Mouse (Mus musculus) embryonic facial prominence, embryonic 13.5 days (tissue): Measurements from ENCODE around the gene Spef1. TPM values are rescaled to one million over a fixed set of nuclear protein-coding genes. Genes with fewer than 3 reads are reported as not detected.

Experiments
- ATAC-seq: fragments of 200-750 bp; cut with Nextera tagmentation; 2 replicates; pipeline ENCODE4 v1.8.0; 2017; ENCODE audit warnings: low read depth; ENCODE audit not compliant: insufficient number of reproducible peaks, insufficient read depth, low FRiP score, low TSS enrichment
- H3K27ac ChIP-seq: fragments of 300-500 bp; sonication (generic); 2 replicates; pipeline ENCODE4 v1.5.1; 2015; ENCODE audit warnings: moderate library complexity, mild to moderate bottlenecking, inconsistent platforms
- H3K27me3 ChIP-seq: fragments of 300-500 bp; sonication (generic); 2 replicates; pipeline ENCODE4 v1.6.1; 2015; ENCODE audit warnings: mild to moderate bottlenecking, inconsistent platforms
- H3K36me3 ChIP-seq: fragments of 300-500 bp; sonication (generic); 2 replicates; pipeline ENCODE4 v1.6.1; 2015; ENCODE audit warnings: mild to moderate bottlenecking, inconsistent platforms
- H3K4me1 ChIP-seq: fragments of 300-500 bp; sonication (generic); 2 replicates; pipeline ENCODE4 v1.6.1; 2015; ENCODE audit warnings: inconsistent platforms
- H3K4me2 ChIP-seq: fragments of 300-500 bp; sonication (generic); 2 replicates; pipeline ENCODE4 v1.6.1; 2015; ENCODE audit warnings: moderate library complexity, mild to moderate bottlenecking, inconsistent platforms
- H3K4me3 ChIP-seq: fragments of 300-500 bp; sonication (generic); 2 replicates; pipeline ENCODE4 v1.5.1; 2015; ENCODE audit warnings: mild to moderate bottlenecking, inconsistent platforms
- H3K9ac ChIP-seq: fragments of 300-500 bp; sonication (generic); 2 replicates; pipeline ENCODE4 v1.6.1; 2015; ENCODE audit warnings: mild to moderate bottlenecking, inconsistent platforms
- H3K9me3 ChIP-seq: fragments of 300-500 bp; sonication (generic); 2 replicates; pipeline ENCODE4 v1.6.1; 2016; ENCODE audit warnings: inconsistent platforms
- WGBS: fragments of 180-500 bp; shearing (Covaris S2); methylation state at CpG from one replicate; pipeline ENCODE4 v1.1.7; 2015; ENCODE audit warnings: mixed read lengths; 5-methylcytosine and 5-hydroxymethylcytosine counted together
- polyA plus RNA-seq: library from polyadenylated mRNA; unstranded; fragments of >200 nt; fragmentation: Nextera tagmentation; extraction: Ambion mirVana; gene quantifications from 2 replicates; pipeline ENCODE4 v1.2.1, GENCODE M21; 2015

Gene Spef1
- polyA plus RNA-seq, 1 experiment from 2014 or later: 4.4 TPM

DNA sequence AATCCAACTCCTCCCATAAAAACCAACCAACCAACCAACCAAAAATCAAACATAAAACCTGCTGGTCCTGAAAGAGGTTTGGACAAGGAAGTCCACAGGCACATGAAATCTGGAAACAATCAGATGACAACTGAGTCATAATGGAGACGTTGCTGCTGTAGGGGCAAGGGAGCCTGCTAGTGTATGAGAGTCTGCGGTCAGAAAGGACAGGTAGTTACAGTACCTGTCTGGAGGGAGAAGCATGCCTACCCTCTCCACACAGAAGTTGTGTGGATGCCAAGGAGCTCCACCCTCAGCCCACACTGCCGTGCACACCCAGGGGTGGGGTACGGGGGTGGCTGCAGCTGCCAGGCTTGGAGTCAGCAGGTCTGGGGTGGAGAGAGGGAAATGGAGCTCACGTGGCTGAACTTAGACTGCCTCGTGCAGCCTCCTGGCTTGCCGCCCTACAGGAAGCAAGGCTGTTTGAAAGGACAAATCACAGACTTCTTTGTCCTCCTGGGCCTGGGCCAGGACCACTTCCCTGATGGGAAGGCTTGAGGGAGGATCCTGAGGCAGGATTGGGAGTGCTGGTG, 17.4 kb upstream of the Spef1 start:
- peak; percentile 82 for ATAC-seq
- 26% methylated on average over 7 of the region's 7 CpGs for WGBS
- H3K9ac ChIP-seq: no peak overlapping the region
- H3K27ac ChIP-seq: peak overlapping the region; percentile 91
- H3K4me2 ChIP-seq: peak overlapping the region; percentile 40
- no peaks in the 10 kb centered on the region for H3K27me3 ChIP-seq
- H3K4me1 ChIP-seq: peaks cover 21% of the 10 kb centered on the region
- H3K9me3 ChIP-seq: no peaks in the 10 kb centered on the region
- H3K4me3 ChIP-seq: no peak overlapping the region
- peaks cover 14% of the 10 kb centered on the region for H3K36me3 ChIP-seq

DNA sequence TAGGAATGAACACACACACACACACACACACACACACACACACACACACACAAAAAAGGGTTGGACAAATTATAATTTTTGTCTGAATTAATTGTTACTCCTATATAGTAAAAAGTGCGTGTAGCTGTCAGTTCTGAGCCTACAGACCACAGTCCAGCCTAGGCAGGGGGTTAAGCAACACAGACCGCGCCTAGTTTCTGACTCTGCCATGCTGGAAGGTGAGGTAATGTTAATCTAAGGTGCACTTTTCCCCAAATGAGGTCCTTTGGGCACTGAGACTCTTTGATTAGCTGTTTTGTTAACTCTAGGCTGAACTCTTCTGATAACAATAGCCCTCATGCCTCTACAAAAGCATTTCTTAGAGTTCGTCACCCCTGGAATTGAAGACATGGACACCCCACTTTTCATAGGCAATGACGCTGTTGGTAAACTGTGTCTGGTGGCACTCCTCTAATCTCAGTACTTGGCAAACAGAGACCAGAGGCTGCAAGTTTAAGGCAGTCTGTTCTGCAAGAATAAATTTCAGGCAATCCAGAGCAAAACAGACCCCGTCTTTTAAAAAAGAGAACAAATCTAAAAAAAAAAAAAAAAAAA, 16.8 kb upstream of the Spef1 start:
- Histone ChIP-seq H3K27me3 (no peaks in the 10 kb centered on the region), H3K27ac (peak overlapping the region; percentile 91), H3K4me2 (no peak overlapping the region), H3K4me1 (peaks cover 18% of the 10 kb centered on the region), H3K36me3 (peaks cover 19% of the 10 kb centered on the region), H3K4me3 (no peak overlapping the region), H3K9me3 (no peaks in the 10 kb centered on the region), H3K9ac (no peak overlapping the region)
- 79% methylated on average over 6 of the region's 6 CpGs for WGBS
- ATAC-seq: no peak

DNA sequence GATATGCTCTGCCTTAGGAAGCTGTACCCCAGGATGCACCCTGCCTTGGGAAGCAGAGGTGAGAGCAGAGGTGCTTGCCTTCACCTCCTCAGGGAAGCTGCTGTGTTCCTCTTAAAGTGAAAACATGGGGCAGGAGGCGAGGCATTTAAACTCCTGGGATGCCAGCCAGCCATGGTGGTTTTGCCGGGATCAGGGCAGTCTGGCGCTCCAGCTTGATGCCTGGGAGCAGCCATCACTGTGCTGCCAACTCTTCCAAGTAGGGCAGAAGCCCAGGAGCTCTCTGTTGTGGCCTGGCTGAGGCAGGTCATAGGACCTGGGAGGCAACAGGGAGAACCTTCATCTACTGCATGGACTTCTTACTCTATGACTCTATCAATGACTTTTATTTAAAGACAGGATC, 14.2 kb upstream of the Spef1 start:
- no peaks in the 10 kb centered on the region for H3K27me3 ChIP-seq
- H3K27ac ChIP-seq: no peak overlapping the region
- H3K4me3 ChIP-seq: no peak overlapping the region
- WGBS: 96% methylated on average over 3 of the region's 3 CpGs
- no peak for ATAC-seq
- no peak overlapping the region for H3K4me2 ChIP-seq
- H3K36me3 ChIP-seq: peaks cover 35% of the 10 kb centered on the region
- peaks cover 18% of the 10 kb centered on the region for H3K4me1 ChIP-seq
- H3K9me3 ChIP-seq: no peaks in the 10 kb centered on the region
- H3K9ac ChIP-seq: no peak overlapping the region

DNA sequence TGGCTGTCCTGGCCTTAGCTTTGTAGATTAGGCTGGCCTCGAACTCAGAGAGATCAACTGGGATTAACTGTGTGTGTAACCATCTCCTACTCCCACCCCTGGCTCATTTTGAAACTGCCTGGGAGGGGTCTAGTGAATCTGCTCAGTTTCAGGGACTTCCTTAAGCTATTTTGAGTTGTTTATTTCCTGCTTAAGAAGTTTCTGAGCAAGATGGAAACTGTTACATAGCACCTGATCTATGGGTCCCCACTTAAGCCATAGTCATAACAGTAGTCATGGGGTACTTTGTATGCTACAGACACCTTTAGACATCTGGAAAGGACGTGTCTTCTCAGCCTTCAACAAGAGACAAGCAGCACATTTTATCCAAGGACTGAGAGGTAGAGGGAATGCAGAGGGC, 13.6 kb upstream of the Spef1 start:
- peaks cover 36% of the 10 kb centered on the region for H3K36me3 ChIP-seq
- peaks cover 18% of the 10 kb centered on the region for H3K4me1 ChIP-seq
- no peak for ATAC-seq
- H3K9me3 ChIP-seq: no peaks in the 10 kb centered on the region
- H3K4me3 ChIP-seq: no peak overlapping the region
- H3K27ac ChIP-seq: no peak overlapping the region
- H3K9ac ChIP-seq: no peak overlapping the region
- WGBS: 77% methylated on average over 2 of the region's 2 CpGs
- no peak overlapping the region for H3K4me2 ChIP-seq
- no peaks in the 10 kb centered on the region for H3K27me3 ChIP-seq

DNA sequence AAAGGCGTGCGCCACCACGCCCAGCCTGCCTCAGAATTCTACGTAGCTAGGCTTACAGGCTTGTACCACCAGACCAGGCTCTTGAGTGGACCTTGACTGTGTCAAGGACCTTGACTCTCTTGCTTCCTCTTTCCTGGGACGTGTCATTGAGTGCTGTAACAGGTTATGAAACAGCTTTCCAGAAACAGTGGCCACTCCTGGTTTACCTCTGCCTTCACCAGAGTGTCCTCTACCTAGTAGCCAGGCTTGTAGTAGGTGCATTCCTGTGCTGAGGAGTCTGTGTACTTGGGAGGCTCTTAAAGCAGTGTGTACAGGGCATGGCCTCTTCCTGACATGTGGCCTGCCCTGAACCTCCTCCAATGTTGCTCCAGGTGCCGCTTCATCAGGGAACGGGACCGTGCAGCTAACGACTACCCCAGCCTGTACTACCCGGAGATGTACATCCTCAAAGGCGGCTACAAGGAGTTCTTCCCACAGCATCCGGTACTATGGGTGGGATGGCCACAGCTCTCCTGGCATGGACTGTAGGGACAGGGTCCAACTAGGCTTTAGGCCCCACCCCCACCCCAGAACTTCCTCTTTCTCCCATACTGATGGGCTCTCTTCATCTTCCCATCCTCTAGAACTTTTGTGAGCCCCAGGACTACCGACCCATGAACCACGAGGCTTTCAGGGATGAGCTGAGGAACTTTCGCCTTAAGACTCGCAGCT, 9.7 kb upstream of the Spef1 start:
- Histone ChIP-seq H3K4me3 (no peak overlapping the region), H3K9ac (no peak overlapping the region), H3K9me3 (no peaks in the 10 kb centered on the region), H3K4me2 (no peak overlapping the region), H3K27me3 (no peaks in the 10 kb centered on the region), H3K4me1 (no peaks in the 10 kb centered on the region), H3K27ac (no peak overlapping the region), H3K36me3 (peaks cover 71% of the 10 kb centered on the region)
- no peak for ATAC-seq
- WGBS: 92% methylated on average over 16 of the region's 16 CpGs

DNA sequence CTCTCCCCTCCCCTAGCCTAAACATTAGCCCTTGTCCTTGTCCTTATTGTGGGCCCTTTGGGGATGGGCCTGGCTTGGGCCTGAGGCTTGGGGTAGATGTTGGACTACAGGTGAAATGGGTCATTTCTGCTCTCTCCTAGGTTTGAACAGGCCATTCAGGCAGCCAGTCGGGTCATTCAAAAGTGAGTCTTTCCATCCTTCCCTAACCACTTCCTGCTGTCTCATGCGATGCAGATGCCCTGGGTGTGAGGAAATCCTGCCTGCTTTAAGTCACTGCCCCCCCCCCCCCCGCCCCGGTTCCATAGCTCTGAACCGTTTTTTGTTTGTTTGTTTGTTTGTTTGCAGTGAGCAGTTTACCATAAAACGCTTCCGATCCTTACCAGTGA, 3.9 kb upstream of the Spef1 start:
- H3K4me2 ChIP-seq: no peak overlapping the region
- H3K36me3 ChIP-seq: peaks cover 57% of the 10 kb centered on the region
- no peaks in the 10 kb centered on the region for H3K9me3 ChIP-seq
- ATAC-seq: no peak
- no peak overlapping the region for H3K27ac ChIP-seq
- no peaks in the 10 kb centered on the region for H3K27me3 ChIP-seq
- no peak overlapping the region for H3K9ac ChIP-seq
- peaks cover 43% of the 10 kb centered on the region for H3K4me1 ChIP-seq
- WGBS: 75% methylated on average over 7 of the region's 7 CpGs
- no peak overlapping the region for H3K4me3 ChIP-seq

DNA sequence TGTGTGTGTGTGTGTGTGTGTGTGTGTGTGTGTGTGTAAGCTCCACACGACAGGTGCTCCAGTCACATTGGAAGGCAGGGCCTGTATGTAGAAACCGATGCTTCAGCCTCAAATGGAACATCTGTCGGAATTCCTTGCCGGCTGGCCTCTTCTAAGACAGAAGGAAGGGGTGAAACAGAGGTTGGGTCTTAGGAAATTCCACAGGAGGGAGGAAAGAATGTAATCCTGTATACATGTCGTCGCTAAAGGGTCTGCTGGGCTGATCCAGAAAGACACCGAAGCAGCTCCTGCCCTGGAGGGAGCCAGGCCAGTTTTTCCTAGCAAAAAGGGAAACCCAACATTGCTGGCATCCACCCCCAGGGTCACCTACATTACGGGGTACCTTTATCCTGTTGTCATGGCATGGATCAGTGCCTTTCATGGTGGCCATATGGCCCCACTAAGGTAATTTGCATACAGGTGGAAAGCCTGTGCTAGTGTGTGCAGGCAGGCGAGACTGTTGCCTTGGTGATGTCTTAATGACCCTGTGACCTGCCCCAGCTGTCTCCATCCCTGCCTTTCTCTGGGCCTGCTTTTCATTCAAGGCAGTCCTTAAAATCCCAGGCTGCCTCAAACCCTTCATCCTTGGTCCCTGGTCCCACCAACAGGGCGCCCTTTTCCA, 3.4 kb upstream of the Spef1 start:
- no peak overlapping the region for H3K27ac ChIP-seq
- 27% methylated on average over 10 of the region's 10 CpGs for WGBS
- H3K9me3 ChIP-seq: no peaks in the 10 kb centered on the region
- H3K4me2 ChIP-seq: no peak overlapping the region
- ATAC-seq: no peak
- peaks cover 45% of the 10 kb centered on the region for H3K4me1 ChIP-seq
- no peak overlapping the region for H3K4me3 ChIP-seq
- no peak overlapping the region for H3K9ac ChIP-seq
- H3K36me3 ChIP-seq: peaks cover 53% of the 10 kb centered on the region
- H3K27me3 ChIP-seq: no peaks in the 10 kb centered on the region

DNA sequence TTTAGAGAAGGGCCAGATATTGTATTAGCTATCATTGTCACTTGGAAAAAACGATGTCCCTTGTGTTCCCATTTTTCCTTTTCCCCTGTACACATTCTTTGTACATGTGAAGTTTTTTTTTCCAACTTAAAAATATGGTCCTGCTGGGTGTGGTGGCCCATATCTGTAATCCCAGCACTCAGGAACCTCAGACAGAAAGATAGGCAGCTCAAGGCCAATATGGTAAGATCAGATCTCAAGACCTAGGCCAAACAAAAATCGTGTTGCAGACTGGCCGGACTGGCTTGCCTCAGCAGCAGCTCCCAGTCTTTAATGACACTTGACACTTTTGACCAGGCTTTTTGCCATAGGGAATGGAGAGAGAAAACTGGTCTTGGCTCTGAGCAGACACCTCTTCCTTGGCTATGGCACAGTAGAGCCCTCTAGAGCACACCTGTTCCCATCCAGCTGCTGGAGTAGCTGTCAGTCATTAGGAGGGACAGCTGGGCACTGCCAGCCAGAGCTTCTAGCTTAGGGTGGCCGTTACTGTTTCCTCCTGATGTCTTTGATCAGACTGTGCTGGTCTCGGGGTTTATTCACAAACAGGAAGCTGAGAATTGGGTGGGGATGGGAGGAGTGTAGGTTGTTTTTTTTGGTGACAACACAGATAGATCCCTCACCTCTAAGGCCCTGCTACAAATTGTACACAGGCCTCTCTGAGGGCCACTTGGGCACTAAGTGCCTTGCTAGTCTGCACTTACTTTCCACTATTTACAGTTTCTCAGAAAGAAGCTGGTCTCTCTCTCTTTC, 2.6 kb upstream of the Spef1 start:
- Histone ChIP-seq H3K27ac (no peak overlapping the region), H3K4me3 (no peak overlapping the region), H3K36me3 (peaks cover 47% of the 10 kb centered on the region), H3K4me1 (peaks cover 45% of the 10 kb centered on the region), H3K9me3 (no peaks in the 10 kb centered on the region), H3K27me3 (no peaks in the 10 kb centered on the region), H3K4me2 (no peak overlapping the region), H3K9ac (peak overlapping the region; percentile 22; the same call in 1 of the 2 replicates)
- ATAC-seq: no peak
- WGBS: 45% methylated on average over 5 of the region's 5 CpGs

DNA sequence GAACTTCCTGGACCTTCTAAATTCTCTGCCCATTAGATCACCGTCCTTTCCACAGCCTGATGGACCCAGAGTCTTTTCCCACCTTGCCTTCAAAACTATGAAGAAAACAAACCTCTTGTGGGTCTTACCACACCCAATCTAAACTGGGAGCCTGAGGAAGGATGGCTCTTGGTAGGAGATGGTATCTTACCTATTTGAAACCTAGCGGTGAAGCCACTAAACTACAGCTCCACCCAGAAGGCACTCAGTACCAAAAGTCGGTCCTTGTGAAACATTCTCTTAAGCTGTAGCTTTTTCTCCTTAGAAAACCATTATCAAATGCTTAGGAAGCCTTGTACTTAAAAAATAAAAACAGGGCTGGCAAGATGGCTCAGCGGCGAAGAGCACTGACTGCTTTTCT, 1.2 kb upstream of the Spef1 start:
- Histone ChIP-seq H3K4me1 (peaks cover 45% of the 10 kb centered on the region), H3K9me3 (no peaks in the 10 kb centered on the region), H3K36me3 (peaks cover 33% of the 10 kb centered on the region), H3K27me3 (no peaks in the 10 kb centered on the region), H3K27ac (no peak overlapping the region), H3K4me2 (peak overlapping the region; percentile 75; the same call in 1 of the 2 replicates), H3K4me3 (0 out of 2 replicates have a peak overlapping the region, but pooled peaks have one; percentile 61), H3K9ac (no peak overlapping the region)
- ATAC-seq: no peak
- WGBS: 95% methylated on average over 5 of the region's 5 CpGs

DNA sequence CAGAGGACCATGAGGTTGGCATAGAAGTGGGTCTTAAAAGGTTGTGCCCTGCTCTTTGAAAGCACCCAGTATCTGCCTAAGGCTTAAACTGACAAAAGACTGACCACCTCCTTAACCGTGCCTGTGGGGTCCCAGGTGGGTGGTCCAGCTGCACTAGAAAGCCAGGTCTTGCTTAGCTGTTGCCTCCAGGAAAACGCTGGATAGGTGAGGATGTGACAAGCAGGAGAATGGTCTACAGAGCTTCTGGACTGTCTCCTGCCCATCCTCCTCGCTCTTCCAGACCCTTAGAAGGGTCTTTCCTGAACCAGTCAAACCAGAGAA, 480 bp upstream of the Spef1 start:
- peaks cover 45% of the 10 kb centered on the region for H3K4me1 ChIP-seq
- 13% methylated on average over 3 of the region's 3 CpGs for WGBS
- no peak for ATAC-seq

DNA sequence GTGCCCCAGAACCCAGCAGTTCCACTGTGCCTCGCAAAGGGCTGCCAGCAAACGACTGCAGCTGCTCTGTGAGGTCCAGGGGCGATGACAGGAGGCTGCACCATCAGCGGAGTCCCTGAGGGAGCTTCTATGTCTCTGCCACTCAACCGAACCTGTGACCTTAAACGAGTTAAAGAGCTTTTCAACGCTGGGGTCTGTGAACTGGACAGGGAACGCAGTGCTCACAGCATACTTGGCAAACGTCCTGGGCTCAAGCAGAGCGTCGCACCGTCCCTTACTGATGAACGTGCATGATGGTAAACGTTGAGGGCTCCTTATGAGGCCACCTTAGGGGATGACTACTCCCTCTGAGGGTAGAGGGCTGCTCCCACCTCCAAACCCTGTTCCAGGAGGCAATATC, 739 bp downstream of the Spef1 start:
- peak overlapping the region; percentile 75 for H3K4me2 ChIP-seq
- peak overlapping the region; percentile 80 for H3K9ac ChIP-seq
- H3K9me3 ChIP-seq: no peaks in the 10 kb centered on the region
- peak overlapping the region; percentile 45 for H3K27ac ChIP-seq
- 2% methylated on average over 14 of the region's 14 CpGs for WGBS
- peak overlapping the region; percentile 61 for H3K4me3 ChIP-seq
- peaks cover 16% of the 10 kb centered on the region for H3K36me3 ChIP-seq
- no peaks in the 10 kb centered on the region for H3K27me3 ChIP-seq
- no peak; the same call in 1 of the 2 replicates for ATAC-seq
- H3K4me1 ChIP-seq: peaks cover 45% of the 10 kb centered on the region

More for the DNA sequence above, 480 bp upstream of the Spef1 start:
- peak overlapping the region; percentile 80 for H3K9ac ChIP-seq
- no peaks in the 10 kb centered on the region for H3K27me3 ChIP-seq
- peaks cover 25% of the 10 kb centered on the region for H3K36me3 ChIP-seq
- H3K4me3 ChIP-seq: peak overlapping the region; percentile 61
- no peaks in the 10 kb centered on the region for H3K9me3 ChIP-seq
- no peak overlapping the region for H3K27ac ChIP-seq
- H3K4me2 ChIP-seq: peak overlapping the region; percentile 75
